Mouse (Mus musculus) large intestine, adult 2 months (tissue): ENCODE data around the gene Olfr609. TPM values are rescaled to one million over a fixed set of nuclear protein-coding genes. Genes with fewer than 3 reads are reported as not detected.
"Not testable (repeated sequence)": the region's sequence is repeated elsewhere in the genome, so short reads cannot be mapped to it uniquely, and the experiment has no call there.

Experiments used
- DNase-seq: peaks from one replicate; pipeline ENCODE4 v3.0.0-alpha.2; 2012; ENCODE audit warnings: low read depth, low spot score
- WGBS: fragments of 180-500 bp; shearing (Covaris S2); methylation state at CpG from one replicate; pipeline ENCODE4 v1.1.7; 2018; 5-methylcytosine and 5-hydroxymethylcytosine counted together
- polyA plus RNA-seq: library from polyadenylated mRNA; depleted of rRNA; stranded (reverse); fragments of >200 nt; gene quantifications from 2 replicates; pipeline ENCODE4 v1.2.3, GENCODE M21; 2012; rRNA removed

Gene Olfr609
- polyA plus RNA-seq: not detected in 2 replicates

- WGBS: 40% methylated on average over 1 of the region's 1 CpGs
- no peak for DNase-seq
These were observed at the start of gene Olfr609 for GRCm38 (mm10) chr7:103497962-103498361. Olfr609 (minus strand) TSS chr7:103498062.

- not testable (repeated sequence) for DNase-seq
- WGBS: 84% methylated on average over 2 of the region's 2 CpGs
These were observed 44.8 kb upstream of the Olfr609 start, which contains the start of gene Olfr612 for GRCm38 (mm10) chr7:103542617-103543016. Olfr612 (minus strand) TSS chr7:103542717.

GRCm38 (mm10) chr7:103520746-103521145, 22.9 kb upstream of the Olfr609 start, which contains the start of gene Olfr611:
Olfr611 (minus strand) TSS chr7:103520846.
- 44% methylated on average over 1 of the region's 1 CpGs for WGBS
- not testable (repeated sequence) for DNase-seq

- DNase-seq: no peak
These were observed 14.2 kb upstream of the Olfr609 start, which contains the start of gene Olfr610 for GRCm38 (mm10) chr7:103512022-103512421. Olfr610 (minus strand) TSS chr7:103512122.

GRCm38 (mm10) chr7:103477106-103477505, 20.8 kb downstream of the Olfr609 start:
- DNase-seq: not testable (repeated sequence)
- WGBS: 83% methylated on average over 9 of the region's 9 CpGs

More at GRCm38 (mm10) chr7:103512022-103512421, 14.2 kb upstream of the Olfr609 start, which contains the start of gene Olfr610:
- WGBS: 77% methylated on average over 2 of the region's 2 CpGs

- DNase-seq: no peak
These were observed 28.3 kb downstream of the Olfr609 start, which contains the start of gene Olfr608 for GRCm38 (mm10) chr7:103469577-103469976. Olfr608 (plus strand) TSS chr7:103469877.

- DNase-seq: no peak
- 84% methylated on average over 5 of the region's 5 CpGs for WGBS
These were observed 37.3 kb downstream of the Olfr609 start for GRCm38 (mm10) chr7:103460590-103460989.

- DNase-seq: no peak
These were observed 49.1 kb downstream of the Olfr609 start, which contains the start of gene Olfr606 for GRCm38 (mm10) chr7:103448746-103449145. Olfr606 (plus strand) TSS chr7:103449046.

GRCm38 (mm10) chr7:103445339-103445738, 52.5 kb downstream of the Olfr609 start, which contains the start of gene Olfr605:
Olfr605 (minus strand) TSS chr7:103445439.
- WGBS: 75% methylated on average over 1 of the region's 1 CpGs

More at GRCm38 (mm10) chr7:103448746-103449145, 49.1 kb downstream of the Olfr609 start, which contains the start of gene Olfr606:
- 85% methylated on average over 2 of the region's 2 CpGs for WGBS

More at GRCm38 (mm10) chr7:103445339-103445738, 52.5 kb downstream of the Olfr609 start, which contains the start of gene Olfr605:
- DNase-seq: no peak

Other genes with a start within 250 kb of the Olfr609 start
- gene Usp17ld, start 245.6 kb downstream of the Olfr609 start, polyA plus RNA-seq: not detected in 2 replicates
- not detected in 2 replicates for gene Olfr596, start 192.4 kb downstream of the Olfr609 start, polyA plus RNA-seq
- gene Olfr597, start 181.7 kb downstream of the Olfr609 start, polyA plus RNA-seq: not detected in 2 replicates
- gene Olfr598, start 174.5 kb downstream of the Olfr609 start, polyA plus RNA-seq: not detected in 2 replicates
- not detected in 2 replicates for gene Olfr599, start 162.1 kb downstream of the Olfr609 start, polyA plus RNA-seq
- not detected in 2 replicates for gene Olfr600, start 148.4 kb downstream of the Olfr609 start, polyA plus RNA-seq
- not detected in 2 replicates for gene Olfr601, start 135.4 kb downstream of the Olfr609 start, polyA plus RNA-seq
- not detected in 2 replicates for gene Olfr603, start 111.9 kb downstream of the Olfr609 start, polyA plus RNA-seq
- gene Usp17lc, start 83.0 kb downstream of the Olfr609 start, polyA plus RNA-seq: not detected in 2 replicates
- gene Olfr605, start 52.6 kb downstream of the Olfr609 start, polyA plus RNA-seq: not detected in 2 replicates
- gene Olfr606, start 49.0 kb downstream of the Olfr609 start, polyA plus RNA-seq: not detected in 2 replicates
- not detected in 2 replicates for gene Olfr607, start 33.9 kb downstream of the Olfr609 start, polyA plus RNA-seq
- not detected in 2 replicates for gene Olfr608, start 28.2 kb downstream of the Olfr609 start, polyA plus RNA-seq
- gene Olfr610, start 14.1 kb upstream of the Olfr609 start, polyA plus RNA-seq: not detected in 2 replicates
- not detected in 2 replicates for gene Olfr611, start 22.8 kb upstream of the Olfr609 start, polyA plus RNA-seq
- gene Olfr612, start 44.7 kb upstream of the Olfr609 start, polyA plus RNA-seq: not detected in 2 replicates
- gene Olfr613, start 50.0 kb upstream of the Olfr609 start, polyA plus RNA-seq: not detected in 2 replicates
- gene Olfr615, start 58.0 kb upstream of the Olfr609 start, polyA plus RNA-seq: not detected in 2 replicates
- gene Olfr616, start 71.1 kb upstream of the Olfr609 start, polyA plus RNA-seq: not detected in 2 replicates
- not detected in 2 replicates for gene Olfr617, start 75.0 kb upstream of the Olfr609 start, polyA plus RNA-seq
- gene Olfr618, start 92.0 kb upstream of the Olfr609 start, polyA plus RNA-seq: not detected in 2 replicates
- not detected in 2 replicates for gene Olfr619, start 102.5 kb upstream of the Olfr609 start, polyA plus RNA-seq
- not detected in 2 replicates for gene Olfr620, start 114.5 kb upstream of the Olfr609 start, polyA plus RNA-seq
- gene Olfr622, start 144.6 kb upstream of the Olfr609 start, polyA plus RNA-seq: not detected in 2 replicates
- not detected in 2 replicates for gene Olfr623, start 165.6 kb upstream of the Olfr609 start, polyA plus RNA-seq
- gene Olfr624, start 173.1 kb upstream of the Olfr609 start, polyA plus RNA-seq: not detected in 2 replicates
- gene Olfr625-ps1, start 184.7 kb upstream of the Olfr609 start, polyA plus RNA-seq: not detected in 2 replicates
- gene Olfr243, start 216.6 kb upstream of the Olfr609 start, polyA plus RNA-seq: not detected in 2 replicates
- gene Olfr628, start 232.3 kb upstream of the Olfr609 start, polyA plus RNA-seq: not detected in 2 replicates
- gene Olfr629, start 246.9 kb upstream of the Olfr609 start, polyA plus RNA-seq: not detected in 2 replicates